Mouse (Mus musculus) stomach, postnatal 0 days (tissue): ENCODE data around the gene Iffo1. TPM values are rescaled to one million over a fixed set of nuclear protein-coding genes. Genes with fewer than 3 reads are reported as not detected.

Experiments
- ATAC-seq: fragments of 200-750 bp; cut with Nextera tagmentation; 2 replicates; pipeline ENCODE4 v1.8.0; 2017; ENCODE audit not compliant: low FRiP score, low TSS enrichment
- DNase-seq: peaks from one replicate; pipeline ENCODE4 v3.0.0-alpha.2; 2016; ENCODE audit warnings: low spot score
- H3K27ac ChIP-seq: fragments of 300-500 bp; sonication (generic); replicated peaks from 2 replicates; pipeline ENCODE4 v1.5.1; 2014; ENCODE audit warnings: mild to moderate bottlenecking, control low read depth
- H3K27me3 ChIP-seq: fragments of 300-500 bp; sonication (generic); 2 replicates; pipeline ENCODE4 v1.6.1; 2014; ENCODE audit warnings: low read length; ENCODE audit not compliant: control insufficient read depth, insufficient read depth
- H3K36me3 ChIP-seq: fragments of 300-500 bp; sonication (generic); 2 replicates; pipeline ENCODE4 v1.6.1; 2014; ENCODE audit warnings: low read length, mixed read lengths; ENCODE audit not compliant: control insufficient read depth, insufficient read depth
- H3K4me1 ChIP-seq: fragments of 300-500 bp; sonication (generic); replicated peaks from 2 replicates; pipeline ENCODE4 v1.6.1; 2014; ENCODE audit warnings: antibody characterized with exemption; ENCODE audit not compliant: control insufficient read depth, insufficient read depth
- H3K4me2 ChIP-seq: fragments of 300-500 bp; sonication (generic); replicated peaks from 2 replicates; pipeline ENCODE4 v1.6.1; 2014; ENCODE audit warnings: low read depth, mild to moderate bottlenecking, control low read depth, moderate library complexity
- H3K4me3 ChIP-seq: fragments of 300-500 bp; sonication (generic); 2 replicates; pipeline ENCODE4 v1.5.1; 2014; ENCODE audit warnings: low read depth, low read length, control low read depth
- H3K9ac ChIP-seq: fragments of 300-500 bp; sonication (generic); 2 replicates; pipeline ENCODE4 v1.6.1; 2014; ENCODE audit warnings: mild to moderate bottlenecking, low read length, control low read depth, mixed read lengths
- H3K9me3 ChIP-seq: fragments of 300-500 bp; sonication (generic); 2 replicates; pipeline ENCODE4 v1.6.1; 2016; ENCODE audit warnings: low read length; ENCODE audit not compliant: control insufficient read depth
- CTCF ChIP-seq: IDR thresholded peaks from 2 replicates; pipeline ENCODE4 v1.5.1; 2016; ENCODE audit warnings: antibody characterized with exemption, low read depth, mild to moderate bottlenecking, moderate library complexity
- EP300 ChIP-seq: optimal IDR thresholded peaks from 2 replicates; pipeline ENCODE3; 2016; ENCODE audit warnings: antibody characterized with exemption
- WGBS: fragments of 180-500 bp; shearing (Covaris S2); extraction: QIAGEN DNeasy Blood & Tissue Kit; methylation state at CpG from one replicate; pipeline ENCODE4 v1.1.7; 2014; 5-methylcytosine and 5-hydroxymethylcytosine counted together
- polyA plus RNA-seq: library from polyadenylated mRNA; unstranded; fragments of >200 nt; fragmentation: Nextera tagmentation; extraction: Ambion mirVana; gene quantifications from 2 replicates; pipeline ENCODE4 v1.2.1, GENCODE M21; 2015

The Iffo1 gene
- polyA plus RNA-seq, 1 experiment from 2014 or later, result 4.4 TPM

- peak within 1 kb of the TSS; percentile 79 for H3K27ac ChIP-seq
- under 1% methylated on average over 63 of the region's 66 CpGs for WGBS
- peak within 1 kb of the TSS; percentile 76 for H3K4me3 ChIP-seq
- no peak for TF ChIP-seq EP300
- no peak for TF ChIP-seq CTCF
- peak; percentile 95 for ATAC-seq
- H3K9me3 ChIP-seq, result no peaks in the 10 kb centered on the region
- H3K36me3 ChIP-seq, result peaks cover 23% of the 10 kb centered on the region
- H3K9ac ChIP-seq, result peak within 1 kb of the TSS; percentile 80
- DNase-seq, result peak; percentile 95
- H3K27me3 ChIP-seq, result no peaks in the 10 kb centered on the region
- H3K4me1 ChIP-seq, result no peaks in the 10 kb centered on the region; the same call in 1 of the 2 replicates
- H3K4me2 ChIP-seq, result peak within 1 kb of the TSS; percentile 96
Observed at GRCm38 (mm10) chr6:125131302-125132156, 13.5 kb upstream of the Iffo1 start, which contains the start of gene Nop2. Gene Nop2 (plus strand): TSS chr6:125131909.

- no peak for TF ChIP-seq CTCF
- TF ChIP-seq EP300, result no peak
- Histone ChIP-seq H3K4me3 (peak overlapping the region; percentile 76), H3K9me3 (no peaks in the 10 kb centered on the region), H3K4me2 (peak overlapping the region; percentile 96), H3K4me1 (no peaks in the 10 kb centered on the region; the same call in 1 of the 2 replicates), H3K9ac (peak overlapping the region; percentile 80), H3K27ac (no peak overlapping the region), H3K36me3 (peaks cover 25% of the 10 kb centered on the region), H3K27me3 (no peaks in the 10 kb centered on the region)
- DNase-seq, result no peak
- 4% methylated on average over 11 of the region's 11 CpGs for WGBS
- no peak for ATAC-seq
Observed at GRCm38 (mm10) chr6:125132470-125132869, 12.6 kb upstream of the Iffo1 start.

DNA sequence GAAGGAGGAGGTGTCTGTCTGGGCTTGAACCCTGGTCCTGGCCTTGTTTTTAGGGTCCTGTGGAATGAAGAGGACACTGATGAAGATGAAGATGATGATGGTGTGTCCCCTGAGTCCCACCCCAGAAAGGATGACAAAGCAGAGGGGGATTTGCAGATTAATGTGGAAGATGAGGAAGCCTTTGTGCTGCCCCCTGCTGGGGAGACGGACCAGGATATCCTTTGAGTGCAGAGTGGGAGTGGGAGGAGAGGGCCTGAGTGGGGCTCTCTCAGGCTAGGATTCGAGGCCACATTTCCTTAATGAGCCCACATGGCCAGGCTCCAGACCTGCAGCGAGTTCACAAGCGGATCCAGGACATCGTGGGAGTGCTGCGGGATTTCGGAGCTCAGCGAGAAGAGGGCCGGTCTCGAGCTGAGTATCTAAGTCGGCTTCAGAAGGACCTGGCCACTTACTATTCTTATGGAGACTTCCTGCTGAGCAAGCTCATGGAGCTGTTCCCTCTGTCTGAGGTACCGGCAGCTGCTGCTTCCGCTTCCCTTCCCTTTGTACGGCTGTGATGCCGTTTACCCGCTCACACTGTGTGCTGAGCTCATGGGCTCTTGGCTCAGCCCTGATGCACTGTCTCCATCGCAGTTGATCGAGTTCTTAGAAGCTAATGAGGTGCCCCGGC is 7.9 kb upstream of the Iffo1 start:
- no peak overlapping the region for H3K9ac ChIP-seq
- no peaks in the 10 kb centered on the region for H3K27me3 ChIP-seq
- 92% methylated on average over 19 of the region's 19 CpGs for WGBS
- H3K4me2 ChIP-seq, result no peak overlapping the region
- ATAC-seq (no peak), DNase-seq (peak; percentile 51)
- no peaks in the 10 kb centered on the region; the same call in 1 of the 2 replicates for H3K4me1 ChIP-seq
- TF ChIP-seq CTCF (peak; percentile 73), EP300 (no peak)
- H3K4me3 ChIP-seq, result no peak overlapping the region
- no peak overlapping the region for H3K27ac ChIP-seq
- H3K36me3 ChIP-seq, result peaks cover 37% of the 10 kb centered on the region
- no peaks in the 10 kb centered on the region for H3K9me3 ChIP-seq

GRCm38 (mm10) chr6:125139747-125140146 is 5.3 kb upstream of the Iffo1 start:
- no peaks in the 10 kb centered on the region for H3K27me3 ChIP-seq
- WGBS, result 83% methylated on average over 7 of the region's 7 CpGs
- peaks cover 28% of the 10 kb centered on the region for H3K36me3 ChIP-seq
- no peak overlapping the region for H3K27ac ChIP-seq
- no peaks in the 10 kb centered on the region for H3K4me1 ChIP-seq
- H3K9me3 ChIP-seq, result no peaks in the 10 kb centered on the region
- TF ChIP-seq EP300, result no peak
- no peak for TF ChIP-seq CTCF
- no peak overlapping the region for H3K9ac ChIP-seq
- no peak overlapping the region for H3K4me3 ChIP-seq
- ATAC-seq, result no peak
- H3K4me2 ChIP-seq, result no peak overlapping the region
- no peak for DNase-seq

DNA sequence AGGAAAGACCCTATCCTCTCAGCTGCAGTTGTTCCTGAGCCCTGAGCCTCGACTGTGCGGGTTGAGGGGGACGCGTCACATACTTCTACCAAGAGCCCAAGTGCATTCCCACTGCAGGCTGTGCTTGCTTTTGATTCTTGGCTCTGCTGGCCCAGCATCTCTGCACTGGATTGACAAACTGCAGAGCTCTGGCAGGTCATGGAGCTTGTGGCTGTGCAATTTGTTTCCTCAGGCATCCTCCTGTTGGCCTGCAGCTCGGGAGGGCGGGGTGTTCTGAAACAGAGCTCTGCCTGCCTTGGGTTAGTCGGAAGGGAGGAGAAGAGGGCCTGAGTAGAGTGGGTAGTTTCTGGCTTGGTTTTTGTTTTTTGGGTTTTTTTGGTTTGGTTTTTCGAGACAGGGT is 2.6 kb upstream of the Iffo1 start:
- H3K4me2 ChIP-seq, result no peak overlapping the region
- H3K4me1 ChIP-seq, result no peaks in the 10 kb centered on the region
- peaks cover 23% of the 10 kb centered on the region for H3K36me3 ChIP-seq
- no peaks in the 10 kb centered on the region for H3K9me3 ChIP-seq
- TF ChIP-seq EP300, result no peak
- no peak for TF ChIP-seq CTCF
- H3K27me3 ChIP-seq, result no peaks in the 10 kb centered on the region
- DNase-seq (no peak), ATAC-seq (no peak)
- WGBS, result 92% methylated on average over 8 of the region's 8 CpGs
- no peak overlapping the region for H3K27ac ChIP-seq
- H3K9ac ChIP-seq, result no peak overlapping the region
- H3K4me3 ChIP-seq, result no peak overlapping the region
